Mouse (Mus musculus): Measurements from ENCODE around the gene Ccdc92b. TPM values are rescaled to one million over a fixed set of nuclear protein-coding genes. Genes with fewer than 3 reads are reported as not detected.

The Ccdc92b gene
- polyA plus RNA-seq, 1 experiment, result not detected

GRCm38 (mm10) chr11:74602286-74602685 is 17.1 kb upstream of the Ccdc92b start:
- Histone ChIP-seq H3K4me1 (ENCODE audit: control insufficient read depth, insufficient read depth, low read length) (no peaks in the 10 kb centered on the region), H3K27ac (ENCODE audit: insufficient read depth, low read depth, low read length) (no peak overlapping the region), H3K4me3 (ENCODE audit: insufficient read depth, low read depth, low read length) (no peak overlapping the region)
- TF ChIP-seq CTCF (IDR thresholded peaks at IDR 0.05; ENCODE audit: insufficient read depth, low read depth, low read length), result no peak
- no peak for TF ChIP-seq POLR2A (IDR thresholded peaks at IDR 0.05; ENCODE audit: insufficient read depth, low read depth, low read length)
- 68% methylated on average over 1 of the region's 1 CpGs for WGBS

GRCm38 (mm10) chr11:74610068-74610467 is 9.3 kb upstream of the Ccdc92b start:
- WGBS, result 56% methylated on average over 5 of the region's 5 CpGs
- peaks cover 4% of the 10 kb centered on the region; the same call in 1 of the 2 replicates for H3K4me1 ChIP-seq (ENCODE audit: control insufficient read depth, insufficient read depth, low read length)
- H3K4me3 ChIP-seq (ENCODE audit: insufficient read depth, low read depth, low read length), result no peak overlapping the region
- TF ChIP-seq POLR2A (IDR thresholded peaks at IDR 0.05; ENCODE audit: insufficient read depth, low read depth, low read length) (no peak), CTCF (IDR thresholded peaks at IDR 0.05; ENCODE audit: insufficient read depth, low read depth, low read length) (no peak)
- H3K27ac ChIP-seq (ENCODE audit: insufficient read depth, low read depth, low read length), result no peak overlapping the region

- H3K4me3 ChIP-seq (ENCODE audit: insufficient read depth, low read depth, low read length), result peak within 1 kb of the TSS; percentile 55
- H3K4me1 ChIP-seq (ENCODE audit: control insufficient read depth, insufficient read depth, low read length), result peaks cover 4% of the 10 kb centered on the region; the same call in 1 of the 2 replicates
- H3K27ac ChIP-seq (ENCODE audit: insufficient read depth, low read depth, low read length), result no peak within 1 kb of the TSS
- WGBS, result 2% methylated on average over 50 of the region's 50 CpGs
- TF ChIP-seq POLR2A (IDR thresholded peaks at IDR 0.05; ENCODE audit: insufficient read depth, low read depth, low read length) (no peak), CTCF (IDR thresholded peaks at IDR 0.05; ENCODE audit: insufficient read depth, low read depth, low read length) (no peak)
These were observed 8.7 kb upstream of the Ccdc92b start, which contains the start of gene Rap1gap2 for GRCm38 (mm10) chr11:74610545-74611176. TSS of gene Rap1gap2 (minus strand) at chr11:74610915.

- H3K27ac ChIP-seq (ENCODE audit: insufficient read depth, low read depth, low read length), result no peak overlapping the region
- TF ChIP-seq CTCF (IDR thresholded peaks at IDR 0.05; ENCODE audit: insufficient read depth, low read depth, low read length) (no peak), POLR2A (IDR thresholded peaks at IDR 0.05; ENCODE audit: insufficient read depth, low read depth, low read length) (no peak)
- WGBS, result 33% methylated on average over 7 of the region's 7 CpGs
- peaks cover 4% of the 10 kb centered on the region; the same call in 1 of the 2 replicates for H3K4me1 ChIP-seq (ENCODE audit: control insufficient read depth, insufficient read depth, low read length)
- H3K4me3 ChIP-seq (ENCODE audit: insufficient read depth, low read depth, low read length), result no peak overlapping the region
These were observed 8.0 kb upstream of the Ccdc92b start for GRCm38 (mm10) chr11:74611437-74611836.

GRCm38 (mm10) chr11:74613428-74613827 is 6.0 kb upstream of the Ccdc92b start:
- 64% methylated on average over 4 of the region's 4 CpGs for WGBS
- Histone ChIP-seq H3K4me1 (ENCODE audit: control insufficient read depth, insufficient read depth, low read length) (peaks cover 4% of the 10 kb centered on the region; the same call in 1 of the 2 replicates), H3K4me3 (ENCODE audit: insufficient read depth, low read depth, low read length) (no peak overlapping the region), H3K27ac (ENCODE audit: insufficient read depth, low read depth, low read length) (no peak overlapping the region)
- TF ChIP-seq CTCF (IDR thresholded peaks at IDR 0.05; ENCODE audit: insufficient read depth, low read depth, low read length) (no peak), POLR2A (IDR thresholded peaks at IDR 0.05; ENCODE audit: insufficient read depth, low read depth, low read length) (no peak)

- 64% methylated on average over 5 of the region's 5 CpGs for WGBS
- TF ChIP-seq CTCF (IDR thresholded peaks at IDR 0.05; ENCODE audit: insufficient read depth, low read depth, low read length), result no peak
- no peak for TF ChIP-seq POLR2A (IDR thresholded peaks at IDR 0.05; ENCODE audit: insufficient read depth, low read depth, low read length)
- H3K4me3 ChIP-seq (ENCODE audit: insufficient read depth, low read depth, low read length), result no peak overlapping the region
- H3K27ac ChIP-seq (ENCODE audit: insufficient read depth, low read depth, low read length), result no peak overlapping the region
- peaks cover 4% of the 10 kb centered on the region; the same call in 1 of the 2 replicates for H3K4me1 ChIP-seq (ENCODE audit: control insufficient read depth, insufficient read depth, low read length)
These were observed 3.8 kb upstream of the Ccdc92b start for GRCm38 (mm10) chr11:74615571-74615970.

GRCm38 (mm10) chr11:74619956-74620300 is 523 bp downstream of the Ccdc92b start:
- Histone ChIP-seq H3K4me3 (ENCODE audit: insufficient read depth, low read depth, low read length) (peak overlapping the region; percentile 74), H3K4me1 (ENCODE audit: control insufficient read depth, insufficient read depth, low read length) (peaks cover 9% of the 10 kb centered on the region), H3K27ac (ENCODE audit: insufficient read depth, low read depth, low read length) (peak overlapping the region; percentile 47; the same call in 1 of the 2 replicates)
- 1% methylated on average over 16 of the region's 16 CpGs for WGBS
- TF ChIP-seq CTCF (IDR thresholded peaks at IDR 0.05; ENCODE audit: insufficient read depth, low read depth, low read length) (no peak), POLR2A (IDR thresholded peaks at IDR 0.05; ENCODE audit: insufficient read depth, low read depth, low read length) (no peak)

- TF ChIP-seq POLR2A (IDR thresholded peaks at IDR 0.05; ENCODE audit: insufficient read depth, low read depth, low read length) (no peak), CTCF (IDR thresholded peaks at IDR 0.05; ENCODE audit: insufficient read depth, low read depth, low read length) (no peak)
- Histone ChIP-seq H3K4me1 (ENCODE audit: control insufficient read depth, insufficient read depth, low read length) (peaks cover 9% of the 10 kb centered on the region), H3K27ac (ENCODE audit: insufficient read depth, low read depth, low read length) (no peak overlapping the region), H3K4me3 (ENCODE audit: insufficient read depth, low read depth, low read length) (no peak overlapping the region)
- 79% methylated on average over 8 of the region's 8 CpGs for WGBS
These were observed 2.7 kb downstream of the Ccdc92b start for GRCm38 (mm10) chr11:74621974-74622669.

GRCm38 (mm10) chr11:74623693-74624092 is 4.3 kb downstream of the Ccdc92b start:
- 78% methylated on average over 6 of the region's 6 CpGs for WGBS
- no peak overlapping the region for H3K27ac ChIP-seq (ENCODE audit: insufficient read depth, low read depth, low read length)
- TF ChIP-seq POLR2A (IDR thresholded peaks at IDR 0.05; ENCODE audit: insufficient read depth, low read depth, low read length) (no peak), CTCF (IDR thresholded peaks at IDR 0.05; ENCODE audit: insufficient read depth, low read depth, low read length) (no peak)
- H3K4me1 ChIP-seq (ENCODE audit: control insufficient read depth, insufficient read depth, low read length), result peaks cover 9% of the 10 kb centered on the region
- H3K4me3 ChIP-seq (ENCODE audit: insufficient read depth, low read depth, low read length), result no peak overlapping the region

All from olfactory bulb, adult 2 months (tissue).